Mouse (Mus musculus) spleen, adult 2 months (tissue): ENCODE data around the gene Lig1.

Source experiments
- CTCF ChIP-seq: fragments of 200-500 bp; IDR thresholded peaks from 2 replicates; pipeline ENCODE4 v1.5.1; 2011; ENCODE audit warnings: mild to moderate bottlenecking, inconsistent platforms; ENCODE audit not compliant: insufficient read depth, insufficient read length, insufficient replicate concordance; ENCODE audit errors: extremely low read depth
- POLR2A ChIP-seq: fragments of 200-500 bp; IDR thresholded peaks from 2 replicates; pipeline ENCODE4 v1.6.1; 2011; ENCODE audit warnings: low read depth, low read length, inconsistent platforms

GRCm38 (mm10) chr7:13303372-13303771 lies 26.3 kb downstream of the Lig1 start:
- TF ChIP-seq CTCF, result no peak
- TF ChIP-seq POLR2A, result no peak
